In the genomic region with DNA sequence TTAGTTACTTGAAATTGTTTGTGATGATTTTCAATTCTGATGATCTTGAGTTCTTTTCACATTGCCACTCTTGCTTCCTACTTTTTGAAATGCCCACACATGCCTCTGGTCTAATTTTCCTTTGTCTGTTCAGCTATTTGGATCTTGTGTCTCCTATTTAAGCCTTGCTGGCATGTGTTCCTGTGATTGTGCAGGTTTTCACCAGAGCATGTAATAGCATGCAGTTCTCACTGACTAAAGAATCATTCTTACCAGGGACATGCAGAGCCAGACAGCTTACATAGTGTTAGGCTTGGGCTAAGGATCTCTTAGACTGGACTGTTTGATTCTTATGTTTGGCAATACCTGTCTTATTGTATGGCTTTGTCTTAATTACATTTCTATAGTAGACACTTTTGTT, we compare ENCODE assay signal across 32 mouse cellular contexts.
"Had no signal": no experiment of that assay in that cellular context is flagged by ENCODE, and none has a peak within 500 bp of the region (broad histone marks: within the 10 kb centered on the region; RNA-seq: fewer than 3 reads in every experiment).

No protein-coding gene starts in this region.

- H3K9me3 ChIP-seq: limb, embryonic 10.5 days; limb, embryonic 12.5 days; limb, embryonic 13.5 days; limb, embryonic 15.5 days; liver, embryonic 12.5 days; liver, embryonic 13.5 days; liver, embryonic 15.5 days; lung, embryonic 15.5 days; megakaryocyte, embryonic 14.5 days; midbrain, embryonic 10.5 days; midbrain, embryonic 12.5 days; midbrain, embryonic 13.5 days; midbrain, embryonic 15.5 days; neural tube, embryonic 12.5 days had no signal

- H3K4me1 ChIP-seq: limb, embryonic 15.5 days; liver, embryonic 12.5 days; liver, embryonic 13.5 days; liver, embryonic 15.5 days; lung, embryonic 15.5 days; megakaryocyte, embryonic 14.5 days; midbrain, embryonic 12.5 days; midbrain, embryonic 13.5 days; midbrain, embryonic 15.5 days; neural tube, embryonic 12.5 days had no signal

- H3K27me3 ChIP-seq: limb, embryonic 12.5 days; limb, embryonic 13.5 days; limb, embryonic 15.5 days; liver, embryonic 12.5 days; liver, embryonic 13.5 days; liver, embryonic 15.5 days; lung, embryonic 15.5 days; megakaryocyte, embryonic 14.5 days; midbrain, embryonic 12.5 days; midbrain, embryonic 13.5 days; midbrain, embryonic 15.5 days; neural tube, embryonic 12.5 days had no signal

- DNase-seq: left cerebral cortex, postnatal 4 days; liver; liver, embryonic 13.5 days; liver, postnatal 0 days; lung, adult 18-20 months; lung, adult 2 months; lung, embryonic 14.5 days; lung, postnatal 10 days; lung, postnatal 14 days; lung, postnatal 36 days; lung, postnatal 4 days; midbrain, embryonic 14.5 days had no signal

- H3K9ac ChIP-seq: limb, embryonic 12.5 days; limb, embryonic 13.5 days; limb, embryonic 15.5 days; liver, embryonic 12.5 days; liver, embryonic 13.5 days; liver, embryonic 14.5 days; liver, embryonic 15.5 days; liver, postnatal 0 days; lung, embryonic 14.5 days; lung, embryonic 15.5 days; midbrain, embryonic 12.5 days; midbrain, embryonic 13.5 days; midbrain, embryonic 15.5 days; neural tube, embryonic 12.5 days had no signal

- H3K4me2 ChIP-seq: limb, embryonic 12.5 days; limb, embryonic 13.5 days; limb, embryonic 15.5 days; liver, embryonic 11.5 days; liver, embryonic 12.5 days; liver, embryonic 13.5 days; liver, embryonic 15.5 days; lung, embryonic 14.5 days; lung, embryonic 15.5 days; midbrain, embryonic 11.5 days; midbrain, embryonic 12.5 days; midbrain, embryonic 13.5 days; midbrain, embryonic 15.5 days; neural tube, embryonic 12.5 days had no signal

- H3K27ac ChIP-seq: limb, embryonic 10.5 days; limb, embryonic 12.5 days; limb, embryonic 13.5 days; limb, embryonic 15.5 days; liver, embryonic 12.5 days; liver, embryonic 13.5 days; liver, embryonic 14.5 days; liver, embryonic 15.5 days; lung, embryonic 15.5 days; macrophage; midbrain, embryonic 10.5 days; midbrain, embryonic 12.5 days; midbrain, embryonic 13.5 days; midbrain, embryonic 15.5 days; neural tube, embryonic 12.5 days had no signal

- H3K36me3 ChIP-seq: limb, embryonic 13.5 days; limb, embryonic 15.5 days; liver, embryonic 12.5 days; liver, embryonic 13.5 days; liver, embryonic 15.5 days; lung, embryonic 15.5 days; midbrain, embryonic 10.5 days; midbrain, embryonic 12.5 days; midbrain, embryonic 13.5 days; midbrain, embryonic 15.5 days; neural tube, embryonic 12.5 days had no signal

- H3K4me3 ChIP-seq: limb, embryonic 10.5 days; limb, embryonic 12.5 days; limb, embryonic 13.5 days; limb, embryonic 15.5 days; liver, embryonic 12.5 days; liver, embryonic 13.5 days; liver, embryonic 15.5 days; lung, embryonic 15.5 days; megakaryocyte, embryonic 14.5 days; midbrain, embryonic 10.5 days; midbrain, embryonic 12.5 days; midbrain, embryonic 13.5 days; midbrain, embryonic 15.5 days; myocyte; neural tube, embryonic 12.5 days had no signal

- ATAC-seq: liver, embryonic 12.5 days; liver, postnatal 0 days; lung, postnatal 0 days; midbrain, embryonic 13.5 days; midbrain, embryonic 15.5 days; midbrain, embryonic 16.5 days had no signal
